12 mouse cellular contexts compared by ENCODE assay signal in genomic region chr12:76435549-76435948, GRCm38 (mm10). TPM values are rescaled to one million over a fixed set of nuclear protein-coding genes. Genes with fewer than 3 reads are reported as not detected.
DNase-seq lines count a peak whose midpoint lies in the region; ATAC-seq and TF ChIP-seq lines count a peak whose summit lies in the region.
"Had no signal": no experiment of that assay in that cellular context is flagged by ENCODE, and none has a peak within 500 bp of the region (broad histone marks: within the 10 kb centered on the region; RNA-seq: fewer than 3 reads in every experiment).

No protein-coding gene starts in this region.

- intact Hi-C loops in heart, adult 2 months (cut with DNase I), result no loop called here

- TF ChIP-seq POLR2A in heart, adult 2 months (IDR thresholded peaks at IDR 0.05; ENCODE audit: insufficient read depth, low read depth, low read length), result no peak
- TF ChIP-seq POLR2A in lung, adult 2 months (IDR thresholded peaks at IDR 0.05; ENCODE audit: borderline replicate concordance, extremely low read depth, low read depth, low read length), result no peak

- DNase-seq in heart, adult 2 months, result no peak
- no peak for DNase-seq in lung, postnatal 0 days (ENCODE audit: low spot score)
- no peak for DNase-seq in lung, adult 2 months
- no peak for DNase-seq in limb, embryonic 11.5 days (ENCODE audit: low spot score)
- DNase-seq in adrenal gland, postnatal 14 days, result no peak
- DNase-seq: gastrocnemius, postnatal 14 days; thymus, adult 2 months had no signal

- 44% methylated on average over 8 of the region's 8 CpGs for WGBS in heart, embryonic 12.5 days
- WGBS in heart, adult 2 months, result 52% methylated on average over 8 of the region's 8 CpGs
- WGBS in lung, postnatal 0 days, result 30% methylated on average over 8 of the region's 8 CpGs
- WGBS in lung, adult 2 months, result 39% methylated on average over 8 of the region's 8 CpGs
- 31% methylated on average over 8 of the region's 8 CpGs for WGBS in limb, embryonic 11.5 days
- 31% methylated on average over 8 of the region's 8 CpGs for WGBS in stomach, embryonic 16.5 days

- no peaks in the 10 kb centered on the region for H3K79me2 ChIP-seq in heart, adult 2 months (replicated peaks; ENCODE audit: control insufficient read depth, insufficient read depth, low read length)

- TF ChIP-seq EP300 in heart, adult 2 months (IDR thresholded peaks at IDR 0.05; ENCODE audit: insufficient read depth, low read depth, low read length), result no peak
- TF ChIP-seq EP300 in lung, postnatal 0 days (IDR thresholded peaks at IDR 0.05), result no peak

- peaks cover 24% of the 10 kb centered on the region for H3K4me1 ChIP-seq in heart, embryonic 12.5 days (replicated peaks)
- H3K4me1 ChIP-seq in heart, adult 2 months (ENCODE audit: control insufficient read depth, insufficient read depth, low read length), result no peaks in the 10 kb centered on the region
- H3K4me1 ChIP-seq in lung, postnatal 0 days (ENCODE audit: insufficient read depth, low read depth, low read length), result peaks cover 4% of the 10 kb centered on the region; the same call in 1 of the 2 replicates
- H3K4me1 ChIP-seq in lung, adult 2 months (ENCODE audit: control insufficient read depth, insufficient read depth, low read length), result 0 out of 2 replicates have a peak, but pooled peaks cover 4% of the 10 kb centered on the region
- no peaks in the 10 kb centered on the region for H3K4me1 ChIP-seq in limb, embryonic 11.5 days (ENCODE audit: control insufficient read depth, insufficient read depth, low read length)
- H3K4me1 ChIP-seq in stomach, embryonic 16.5 days (ENCODE audit: control insufficient read depth, insufficient read depth, low read length), result 0 out of 2 replicates have a peak, but pooled peaks cover 7% of the 10 kb centered on the region

- H3K9ac ChIP-seq in heart, embryonic 12.5 days, result no peak overlapping the region
- no peak overlapping the region for H3K9ac ChIP-seq in heart, adult 2 months (ENCODE audit: low read depth, low read length)
- no peak overlapping the region for H3K9ac ChIP-seq in lung, postnatal 0 days (replicated peaks; ENCODE audit: low read depth)
- no peak overlapping the region for H3K9ac ChIP-seq in limb, embryonic 11.5 days (ENCODE audit: low read length)
- peak overlapping the region; percentile 69; the same call in 1 of the 2 replicates for H3K9ac ChIP-seq in stomach, embryonic 16.5 days (ENCODE audit: low read length)

- H3K9me3 ChIP-seq in heart, embryonic 12.5 days (replicated peaks), result no peaks in the 10 kb centered on the region
- no peaks in the 10 kb centered on the region for H3K9me3 ChIP-seq in lung, postnatal 0 days (ENCODE audit: low read length)
- H3K9me3 ChIP-seq in limb, embryonic 11.5 days (ENCODE audit: control insufficient read depth, low read length), result no peaks in the 10 kb centered on the region
- no peaks in the 10 kb centered on the region for H3K9me3 ChIP-seq in stomach, embryonic 16.5 days (replicated peaks; ENCODE audit: control insufficient read depth, low read length)

- H3K27me3 ChIP-seq in heart, embryonic 12.5 days (replicated peaks), result peaks cover 15% of the 10 kb centered on the region
- H3K27me3 ChIP-seq in heart, adult 2 months (ENCODE audit: control insufficient read depth, insufficient read depth, low read length), result peaks cover 3% of the 10 kb centered on the region
- no peaks in the 10 kb centered on the region for H3K27me3 ChIP-seq in lung, postnatal 0 days (replicated peaks; ENCODE audit: insufficient read depth, low read length)
- H3K27me3 ChIP-seq in limb, embryonic 11.5 days (ENCODE audit: control insufficient read depth, insufficient read depth, low read length), result no peaks in the 10 kb centered on the region
- peaks cover 4% of the 10 kb centered on the region; the same call in 1 of the 2 replicates for H3K27me3 ChIP-seq in stomach, embryonic 16.5 days (ENCODE audit: control insufficient read depth, insufficient read depth, low read length)

- H3K27ac ChIP-seq in heart, embryonic 12.5 days (ENCODE audit: poor library complexity, severe bottlenecking), result no peak overlapping the region
- H3K27ac ChIP-seq in heart, adult 2 months, result no peak overlapping the region
- no peak overlapping the region for H3K27ac ChIP-seq in lung, postnatal 0 days (ENCODE audit: low read length)
- no peak overlapping the region for H3K27ac ChIP-seq in limb, embryonic 11.5 days (replicated peaks; ENCODE audit: low read depth, low read length)
- no peak overlapping the region for H3K27ac ChIP-seq in stomach, embryonic 16.5 days (ENCODE audit: low read length)

- TF ChIP-seq CTCF in heart, adult 2 months (IDR thresholded peaks at IDR 0.05), result no peak
- no peak for TF ChIP-seq CTCF in lung, postnatal 0 days (IDR thresholded peaks at IDR 0.05)
- no peak for TF ChIP-seq CTCF in lung, adult 2 months (IDR thresholded peaks at IDR 0.05; ENCODE audit: insufficient read depth, low read length)

- H3K4me2 ChIP-seq in heart, embryonic 12.5 days, result peak overlapping the region; percentile 80
- peak overlapping the region; percentile 55; the same call in 1 of the 2 replicates for H3K4me2 ChIP-seq in lung, postnatal 0 days (replicated peaks; ENCODE audit: low read depth, low read length)
- H3K4me2 ChIP-seq in limb, embryonic 11.5 days (ENCODE audit: low read depth, severe bottlenecking), result peak overlapping the region; percentile 68; the same call in 1 of the 2 replicates
- H3K4me2 ChIP-seq in stomach, embryonic 16.5 days (ENCODE audit: low read depth, low read length), result peak overlapping the region; percentile 68

- H3K4me3 ChIP-seq in heart, embryonic 12.5 days, result no peak overlapping the region
- no peak overlapping the region for H3K4me3 ChIP-seq in heart, adult 2 months
- no peak overlapping the region for H3K4me3 ChIP-seq in lung, postnatal 0 days (ENCODE audit: low read depth, low read length)
- no peak overlapping the region for H3K4me3 ChIP-seq in lung, adult 2 months (replicated peaks; ENCODE audit: extremely low read depth, low read depth, low read length)
- H3K4me3 ChIP-seq in limb, embryonic 11.5 days (ENCODE audit: low read depth, low read length), result peak overlapping the region; percentile 38
- H3K4me3 ChIP-seq in stomach, embryonic 16.5 days (replicated peaks; ENCODE audit: low read length), result peak overlapping the region; percentile 42; the same call in 1 of the 2 replicates

- no peaks in the 10 kb centered on the region for H3K36me3 ChIP-seq in heart, embryonic 12.5 days
- H3K36me3 ChIP-seq in heart, adult 2 months (ENCODE audit: control insufficient read depth, insufficient read depth, low read length), result no peaks in the 10 kb centered on the region
- H3K36me3 ChIP-seq in lung, postnatal 0 days (ENCODE audit: insufficient read depth, low read length), result no peaks in the 10 kb centered on the region
- no peaks in the 10 kb centered on the region for H3K36me3 ChIP-seq in limb, embryonic 11.5 days (ENCODE audit: control insufficient read depth, insufficient read depth, low read length)
- no peaks in the 10 kb centered on the region for H3K36me3 ChIP-seq in stomach, embryonic 16.5 days (ENCODE audit: control insufficient read depth, insufficient read depth, low read length)

- ATAC-seq in heart, embryonic 12.5 days (ENCODE audit: insufficient number of reproducible peaks, low FRiP score), result no peak
- no peak for ATAC-seq in lung, postnatal 0 days
- no peak for ATAC-seq in limb, embryonic 11.5 days (ENCODE audit: insufficient number of reproducible peaks, low FRiP score, low TSS enrichment, low read depth)
- no peak for ATAC-seq in stomach, embryonic 16.5 days (ENCODE audit: insufficient read depth, low FRiP score)
- ATAC-seq in erythroid progenitor cell, adult 5-6 weeks (replicated peaks; ENCODE audit: low FRiP score, poor library complexity, severe bottlenecking), result no peak

RNA-seq across cellular contexts. Expression of gene Ppp1r36, which starts 18.2 kb away (rescaled TPM):
- 2.8 and 3.8 TPM in 2 replicates for polyA plus RNA-seq in heart, embryonic 12.5 days (2016; fragmentation: Nextera tagmentation; extraction: Ambion mirVana)
- total RNA-seq in heart, adult 2 months (2021), result under 1 TPM; 0.14 to 0.16 TPM
- polyA plus RNA-seq in heart, adult 2 months (2012; rRNA removed), result 0.09 and 0.41 TPM in 2 replicates
- polyA plus RNA-seq in lung, postnatal 0 days (2015; fragmentation: Nextera tagmentation; extraction: Ambion mirVana), result 11.5 and 14.0 TPM in 2 replicates
- 1.1 and 1.8 TPM in 2 replicates for polyA plus RNA-seq in lung, adult 2 months (2012; rRNA removed)
- polyA plus RNA-seq in limb, embryonic 11.5 days (2014; fragmentation: Nextera tagmentation; extraction: Ambion mirVana), result 3.5 and 3.8 TPM in 2 replicates
- 3.2 and 3.3 TPM in 2 replicates for polyA plus RNA-seq in stomach, embryonic 16.5 days (2015; fragmentation: Nextera tagmentation; extraction: Ambion mirVana)
- 0.34 TPM in 1 of 2 replicates, not detected in the other for total RNA-seq in adrenal gland, postnatal 14 days (2021)
- not detected in 2 replicates for total RNA-seq in erythroid progenitor cell, adult 5-6 weeks (2015; ENCODE audit: low replicate concordance)
- not detected in 2 replicates for total RNA-seq in erythroid progenitor cell, adult 5-6 weeks (2017; ENCODE audit: low replicate concordance)
- total RNA-seq: megakaryocyte-erythroid progenitor cell, adult 5-6 weeks had no signal
- polyA plus RNA-seq: C2C12; thymus, adult 2 months had no signal

RNA-seq across cellular contexts. Expression of gene Hspa2, which starts 31.6 kb away (rescaled TPM):
- 23.2 and 23.9 TPM in 2 replicates for polyA plus RNA-seq in heart, embryonic 12.5 days (2016; fragmentation: Nextera tagmentation; extraction: Ambion mirVana)
- 1 to 10 TPM; 5.0 to 5.1 TPM for total RNA-seq in heart, adult 2 months (2021)
- 6.6 and 7.7 TPM in 2 replicates for polyA plus RNA-seq in heart, adult 2 months (2012; rRNA removed)
- 25.0 and 30.2 TPM in 2 replicates for polyA plus RNA-seq in lung, postnatal 0 days (2015; fragmentation: Nextera tagmentation; extraction: Ambion mirVana)
- 16.4 and 24.0 TPM in 2 replicates for polyA plus RNA-seq in lung, adult 2 months (2012; rRNA removed)
- polyA plus RNA-seq in limb, embryonic 11.5 days (2014; fragmentation: Nextera tagmentation; extraction: Ambion mirVana), result 5.3 and 5.7 TPM in 2 replicates
- 13.6 and 15.3 TPM in 2 replicates for polyA plus RNA-seq in stomach, embryonic 16.5 days (2015; fragmentation: Nextera tagmentation; extraction: Ambion mirVana)
- total RNA-seq in adrenal gland, postnatal 14 days (2021), result 21.9 and 23.3 TPM in 2 replicates
- 1.7 TPM in 1 of 2 replicates, not detected in the other for total RNA-seq in erythroid progenitor cell, adult 5-6 weeks (2015; ENCODE audit: low replicate concordance)
- 3.2 and 3.3 TPM in 2 replicates for total RNA-seq in erythroid progenitor cell, adult 5-6 weeks (2017; ENCODE audit: low replicate concordance)

Comparison
In these comparisons a context has a peak if more than half of its experiments do, and no peak if none do; other contexts are left out.
1. H3K4me3 ChIP-seq: peak in limb, embryonic 11.5 days (single experiment) and stomach, embryonic 16.5 days (single experiment); none in heart, embryonic 12.5 days (single experiment), heart, adult 2 months (single experiment), lung, postnatal 0 days (single experiment) and lung, adult 2 months (single experiment).
2. Peak in every context shown above with its lines, with median percentiles within 50 percentile points of each other: H3K4me2 ChIP-seq.